ENCODE assay signal across 9 mouse cellular contexts in genomic region chr2:145233547-145234398, GRCm38 (mm10).
A peak's percentile ranks its signal among the peaks of the same experiment; 100 is the strongest.
DNase-seq lines count a peak whose midpoint lies in the region; ATAC-seq and TF ChIP-seq lines count a peak whose summit lies in the region.
"Had no signal": no experiment of that assay in that cellular context is flagged by ENCODE, and none has a peak within 500 bp of the region (broad histone marks: within the 10 kb centered on the region; RNA-seq: fewer than 3 reads in every experiment).

No protein-coding gene starts in this region.

- H3K9me3 ChIP-seq in neural tube, embryonic 15.5 days (replicated peaks), result no peaks in the 10 kb centered on the region
- H3K9me3 ChIP-seq: limb, embryonic 12.5 days had no signal

- peak; percentile 21; the same call in 1 of the 2 replicates for ATAC-seq in neural tube, embryonic 15.5 days (ENCODE audit: low FRiP score)
- 0 out of 2 replicates have a peak, but pooled peaks have one; percentile 17 for ATAC-seq in monocyte, adult 5-6 weeks (replicated peaks; ENCODE audit: insufficient number of reproducible peaks, low FRiP score, low TSS enrichment, poor library complexity, severe bottlenecking)

- H3K9ac ChIP-seq in neural tube, embryonic 15.5 days (replicated peaks), result no peak overlapping the region
- H3K9ac ChIP-seq: limb, embryonic 12.5 days had no signal

- H3K4me1 ChIP-seq in neural tube, embryonic 15.5 days, result peaks cover 10% of the 10 kb centered on the region; the same call in 1 of the 2 replicates

- no peaks in the 10 kb centered on the region for H3K36me3 ChIP-seq in neural tube, embryonic 15.5 days
- H3K36me3 ChIP-seq: limb, embryonic 12.5 days had no signal

- WGBS in neural tube, embryonic 15.5 days, result 82% methylated on average over 7 of the region's 7 CpGs

- TF ChIP-seq POLR2A in brain, embryonic 14.5 days (IDR thresholded peaks at IDR 0.05; ENCODE audit: borderline replicate concordance, extremely low read depth, insufficient read depth, insufficient read length, poor library complexity, severe bottlenecking), result no peak

- H3K27ac ChIP-seq in neural tube, embryonic 15.5 days (replicated peaks), result 0 out of 2 replicates have a peak overlapping the region, but pooled peaks have one; percentile 33
- H3K27ac ChIP-seq: limb, embryonic 12.5 days had no signal

- DNase-seq in neural tube, embryonic 10.5 days (ENCODE audit: extremely low spot score, low spot score), result no peak
- DNase-seq in brain, embryonic 14.5 days (ENCODE audit: low read depth), result peak; percentile 57
- DNase-seq in heart, adult 11 months, result peak; percentile 98
- peak; percentile 60 for DNase-seq in kidney, adult 18-20 months
- DNase-seq in left cerebral cortex, postnatal 4 days, result peak; percentile 35
- no peak for DNase-seq in urinary bladder, adult 2 months (ENCODE audit: low spot score)

- H3K27me3 ChIP-seq in neural tube, embryonic 15.5 days (replicated peaks), result no peaks in the 10 kb centered on the region
- H3K27me3 ChIP-seq: limb, embryonic 12.5 days had no signal

- TF ChIP-seq CTCF in brain, embryonic 14.5 days (IDR thresholded peaks at IDR 0.05; ENCODE audit: borderline replicate concordance, extremely low read depth, insufficient read depth, insufficient read length), result no peak

- H3K4me3 ChIP-seq in neural tube, embryonic 15.5 days (replicated peaks), result no peak overlapping the region
- H3K4me3 ChIP-seq: limb, embryonic 12.5 days had no signal

- H3K4me2 ChIP-seq in neural tube, embryonic 15.5 days, result no peak overlapping the region
- H3K4me2 ChIP-seq: limb, embryonic 12.5 days had no signal

- intact Hi-C loops in left cerebral cortex, postnatal 4 days (cut with DNase I), result no loop called here

Comparison
In these comparisons a context has a peak if more than half of its experiments do, and no peak if none do; other contexts are left out.
1. DNase-seq: peak in brain, embryonic 14.5 days (single experiment), heart, adult 11 months (single experiment), kidney, adult 18-20 months (single experiment) and left cerebral cortex, postnatal 4 days (single experiment); none in neural tube, embryonic 10.5 days (single experiment) and urinary bladder, adult 2 months (single experiment).